Mouse (Mus musculus): ENCODE measurements around the gene Tbx19. TPM values are rescaled to one million over a fixed set of nuclear protein-coding genes. Genes with fewer than 3 reads are reported as not detected.

The Tbx19 gene
- polyA plus RNA-seq, 1 experiment from 2014 or later: not detected

- no peak overlapping the region for H3K4me2 ChIP-seq (replicated peaks)
- no peak overlapping the region for H3K9ac ChIP-seq (replicated peaks)
- H3K27me3 ChIP-seq: no peaks in the 10 kb centered on the region
- H3K4me3 ChIP-seq: no peak overlapping the region
- no peaks in the 10 kb centered on the region for H3K9me3 ChIP-seq
- H3K4me1 ChIP-seq: no peaks in the 10 kb centered on the region
- H3K27ac ChIP-seq (replicated peaks): no peak overlapping the region
- no peaks in the 10 kb centered on the region for H3K36me3 ChIP-seq
- ATAC-seq (ENCODE audit: low FRiP score, low read depth): no peak
- WGBS: 77% methylated on average over 5 of the region's 5 CpGs
Observed at GRCm38 (mm10) chr1:165133279-165133678, 27.3 kb downstream of the Tbx19 start.

- no peaks in the 10 kb centered on the region for H3K36me3 ChIP-seq
- 0 out of 2 replicates have a peak, but pooled peaks have one; percentile 54 for ATAC-seq (ENCODE audit: low FRiP score, low read depth)
Observed at GRCm38 (mm10) chr1:165132187-165132877, 28.2 kb downstream of the Tbx19 start.

GRCm38 (mm10) chr1:165129573-165129972, 31.0 kb downstream of the Tbx19 start:
- Histone ChIP-seq H3K27me3 (no peaks in the 10 kb centered on the region), H3K4me1 (no peaks in the 10 kb centered on the region), H3K9ac (replicated peaks) (no peak overlapping the region), H3K36me3 (no peaks in the 10 kb centered on the region), H3K27ac (replicated peaks) (no peak overlapping the region), H3K9me3 (no peaks in the 10 kb centered on the region), H3K4me3 (no peak overlapping the region), H3K4me2 (replicated peaks) (no peak overlapping the region)
- WGBS: 71% methylated on average over 5 of the region's 5 CpGs
- ATAC-seq (ENCODE audit: low FRiP score, low read depth): no peak

More at GRCm38 (mm10) chr1:165132187-165132877, 28.2 kb downstream of the Tbx19 start:
- no peak overlapping the region for H3K9ac ChIP-seq (replicated peaks)
- H3K4me2 ChIP-seq (replicated peaks): no peak overlapping the region
- H3K4me1 ChIP-seq: no peaks in the 10 kb centered on the region
- H3K9me3 ChIP-seq: no peaks in the 10 kb centered on the region
- no peak overlapping the region for H3K27ac ChIP-seq (replicated peaks)
- H3K27me3 ChIP-seq: no peaks in the 10 kb centered on the region
- H3K4me3 ChIP-seq: no peak overlapping the region
- WGBS: 77% methylated on average over 14 of the region's 14 CpGs

GRCm38 (mm10) chr1:165121096-165121495, 39.5 kb downstream of the Tbx19 start:
- Histone ChIP-seq H3K27ac (replicated peaks) (no peak overlapping the region), H3K36me3 (no peaks in the 10 kb centered on the region), H3K9me3 (no peaks in the 10 kb centered on the region), H3K27me3 (peaks cover 17% of the 10 kb centered on the region), H3K4me3 (no peak overlapping the region), H3K4me2 (replicated peaks) (no peak overlapping the region), H3K4me1 (peaks cover 8% of the 10 kb centered on the region; the same call in 1 of the 2 replicates), H3K9ac (replicated peaks) (no peak overlapping the region)
- ATAC-seq (ENCODE audit: low FRiP score, low read depth): no peak
- WGBS: 80% methylated on average over 7 of the region's 7 CpGs

GRCm38 (mm10) chr1:165120349-165120898, 40.1 kb downstream of the Tbx19 start:
- no peak overlapping the region for H3K4me3 ChIP-seq
- no peak overlapping the region for H3K27ac ChIP-seq (replicated peaks)
- no peaks in the 10 kb centered on the region for H3K9me3 ChIP-seq
- WGBS: 19% methylated on average over 21 of the region's 21 CpGs
- peaks cover 8% of the 10 kb centered on the region; the same call in 1 of the 2 replicates for H3K4me1 ChIP-seq
- H3K36me3 ChIP-seq: no peaks in the 10 kb centered on the region
- H3K4me2 ChIP-seq (replicated peaks): peak overlapping the region; percentile 46; the same call in 1 of the 2 replicates
- no peak overlapping the region for H3K9ac ChIP-seq (replicated peaks)
- peaks cover 18% of the 10 kb centered on the region for H3K27me3 ChIP-seq
- peak; percentile 58 for ATAC-seq (ENCODE audit: low FRiP score, low read depth)

- Histone ChIP-seq H3K4me2 (replicated peaks) (peak overlapping the region; percentile 46), H3K9ac (replicated peaks) (no peak overlapping the region), H3K27me3 (peaks cover 21% of the 10 kb centered on the region), H3K27ac (replicated peaks) (peak overlapping the region; percentile 47; the same call in 1 of the 2 replicates), H3K36me3 (no peaks in the 10 kb centered on the region), H3K4me3 (no peak overlapping the region), H3K9me3 (no peaks in the 10 kb centered on the region), H3K4me1 (peaks cover 8% of the 10 kb centered on the region; the same call in 1 of the 2 replicates)
- 7% methylated on average over 9 of the region's 9 CpGs for WGBS
- ATAC-seq (ENCODE audit: low FRiP score, low read depth): peak; percentile 45
Observed at GRCm38 (mm10) chr1:165119760-165120159, 40.8 kb downstream of the Tbx19 start.

- Histone ChIP-seq H3K27me3 (peaks cover 21% of the 10 kb centered on the region), H3K27ac (replicated peaks) (peak overlapping the region; percentile 47), H3K4me1 (peaks cover 8% of the 10 kb centered on the region; the same call in 1 of the 2 replicates), H3K36me3 (no peaks in the 10 kb centered on the region), H3K4me2 (replicated peaks) (peak overlapping the region; percentile 46), H3K4me3 (no peak overlapping the region), H3K9ac (replicated peaks) (no peak overlapping the region), H3K9me3 (no peaks in the 10 kb centered on the region)
- WGBS: 39% methylated on average over 15 of the region's 15 CpGs
- ATAC-seq (ENCODE audit: low FRiP score, low read depth): peak; percentile 32
Observed at GRCm38 (mm10) chr1:165119011-165119726, 41.4 kb downstream of the Tbx19 start.

- H3K9ac ChIP-seq (replicated peaks): no peak overlapping the region
- H3K4me1 ChIP-seq: peaks cover 10% of the 10 kb centered on the region; the same call in 1 of the 2 replicates
- 49% methylated on average over 17 of the region's 17 CpGs for WGBS
- peak overlapping the region; percentile 15; the same call in 1 of the 2 replicates for H3K4me2 ChIP-seq (replicated peaks)
- no peaks in the 10 kb centered on the region for H3K9me3 ChIP-seq
- H3K27me3 ChIP-seq: peaks cover 10% of the 10 kb centered on the region
- no peaks in the 10 kb centered on the region for H3K36me3 ChIP-seq
- H3K27ac ChIP-seq (replicated peaks): no peak overlapping the region
- no peak overlapping the region for H3K4me3 ChIP-seq
- no peak for ATAC-seq (ENCODE audit: low FRiP score, low read depth)
Observed at GRCm38 (mm10) chr1:165114460-165115175, 46.0 kb downstream of the Tbx19 start.

- 0 out of 2 replicates have a peak overlapping the region, but pooled peaks have one; percentile 10 for H3K27ac ChIP-seq (replicated peaks)
- H3K4me1 ChIP-seq: peaks cover 9% of the 10 kb centered on the region; the same call in 1 of the 2 replicates
- WGBS: 42% methylated on average over 11 of the region's 11 CpGs
- no peak overlapping the region for H3K9ac ChIP-seq (replicated peaks)
- ATAC-seq (ENCODE audit: low FRiP score, low read depth): peak; percentile 10; the same call in 1 of the 2 replicates
- H3K4me3 ChIP-seq: no peak overlapping the region
- H3K4me2 ChIP-seq (replicated peaks): no peak overlapping the region
- H3K27me3 ChIP-seq: peaks cover 10% of the 10 kb centered on the region
- no peaks in the 10 kb centered on the region for H3K36me3 ChIP-seq
- H3K9me3 ChIP-seq: no peaks in the 10 kb centered on the region
Observed at GRCm38 (mm10) chr1:165113700-165114099, 46.9 kb downstream of the Tbx19 start.

GRCm38 (mm10) chr1:165110659-165111058, 49.9 kb downstream of the Tbx19 start:
- no peaks in the 10 kb centered on the region for H3K36me3 ChIP-seq
- no peaks in the 10 kb centered on the region for H3K9me3 ChIP-seq
- H3K4me1 ChIP-seq: peaks cover 9% of the 10 kb centered on the region; the same call in 1 of the 2 replicates
- H3K4me3 ChIP-seq: no peak overlapping the region
- H3K4me2 ChIP-seq (replicated peaks): no peak overlapping the region
- 0 out of 2 replicates have a peak, but pooled peaks have one; percentile 14 for ATAC-seq (ENCODE audit: low FRiP score, low read depth)
- H3K9ac ChIP-seq (replicated peaks): no peak overlapping the region
- WGBS: 39% methylated on average over 2 of the region's 2 CpGs
- peaks cover 4% of the 10 kb centered on the region; the same call in 1 of the 2 replicates for H3K27me3 ChIP-seq
- H3K27ac ChIP-seq (replicated peaks): no peak overlapping the region

- Histone ChIP-seq H3K27me3 (no peaks in the 10 kb centered on the region; the same call in 1 of the 2 replicates), H3K4me3 (no peak overlapping the region), H3K9ac (replicated peaks) (no peak overlapping the region), H3K27ac (replicated peaks) (no peak overlapping the region), H3K36me3 (no peaks in the 10 kb centered on the region), H3K4me1 (peaks cover 8% of the 10 kb centered on the region; the same call in 1 of the 2 replicates), H3K9me3 (no peaks in the 10 kb centered on the region), H3K4me2 (replicated peaks) (no peak overlapping the region)
- ATAC-seq (ENCODE audit: low FRiP score, low read depth): no peak
- WGBS: 67% methylated on average over 5 of the region's 5 CpGs
Observed at GRCm38 (mm10) chr1:165109135-165109534, 51.4 kb downstream of the Tbx19 start.
